Mouse (Mus musculus) thymus, adult 18-20 months (tissue): ENCODE measurements around the gene Ptprs.
"Not testable (repeated sequence)": the region's sequence is repeated elsewhere in the genome, so short reads cannot be mapped to it uniquely, and the experiment has no call there.

Source experiments
- DNase-seq, 2 experiments: peaks; one replicate each; pipeline ENCODE4 v3.0.0; 2022; ENCODE audit warnings: mixed read lengths in 2 of 2

The Ptprs gene

DNA sequence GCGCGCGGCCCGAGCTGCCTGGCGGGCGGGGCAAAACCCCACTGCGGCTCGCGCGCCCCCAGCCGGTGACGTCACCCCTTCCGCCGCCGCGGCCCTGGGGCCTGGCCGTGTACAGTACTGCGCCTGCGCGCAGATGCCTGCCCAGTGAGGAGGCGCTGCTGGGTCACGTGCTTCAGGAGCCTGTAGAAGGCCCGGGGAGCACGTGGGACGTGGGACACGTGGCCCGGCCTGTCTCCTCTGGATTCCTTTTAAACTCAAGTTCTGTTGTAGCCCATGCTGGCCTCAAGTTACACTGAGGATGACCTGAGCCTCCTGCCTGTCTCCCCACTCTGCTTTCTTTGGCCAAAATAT, at the start of gene Ptprs:
Ptprs (minus strand) TSS at position 82 of the 351 bp plus-strand sequence.
- peak; percentile 84 to 86 for DNase-seq

DNA sequence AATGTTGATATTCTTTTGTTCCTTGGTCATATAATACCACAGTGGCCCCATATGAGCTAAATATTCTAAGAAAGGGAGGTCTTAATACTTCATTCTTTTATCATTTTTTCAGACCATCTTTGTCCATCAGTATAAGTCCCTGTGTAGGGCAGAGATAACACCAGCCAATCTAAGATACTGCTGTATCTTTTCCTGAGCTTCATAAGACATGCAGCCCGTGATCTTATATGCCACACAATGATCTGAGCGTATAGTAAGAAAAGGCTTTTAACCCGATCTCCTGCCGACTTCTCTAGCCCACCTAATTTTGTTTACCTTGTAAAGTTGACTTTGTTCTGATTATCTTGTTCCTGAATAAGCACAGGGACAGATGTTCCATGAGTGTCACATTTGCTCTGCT, 48.7 kb upstream of the Ptprs start:
- no peak for DNase-seq

DNA sequence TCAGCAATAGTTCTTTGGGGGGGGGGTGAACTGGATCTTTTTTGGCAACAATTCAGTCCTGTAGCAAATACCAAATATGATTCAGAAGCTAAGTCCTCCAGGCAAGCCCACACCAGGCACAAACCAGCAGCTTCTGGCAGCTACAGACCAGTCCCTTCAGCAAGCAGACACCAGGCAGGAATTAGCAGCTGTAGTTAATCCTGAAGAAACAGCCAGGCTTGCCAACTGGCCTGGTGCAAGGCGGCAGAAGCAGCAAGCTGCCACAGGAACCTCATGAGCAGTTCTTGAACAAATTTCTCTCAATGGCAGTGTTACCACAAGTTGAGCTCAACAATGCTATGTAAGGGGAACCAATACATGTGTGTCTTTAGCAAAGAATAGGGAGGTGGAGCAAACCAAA, 46.5 kb upstream of the Ptprs start:
- DNase-seq, result no peak

DNA sequence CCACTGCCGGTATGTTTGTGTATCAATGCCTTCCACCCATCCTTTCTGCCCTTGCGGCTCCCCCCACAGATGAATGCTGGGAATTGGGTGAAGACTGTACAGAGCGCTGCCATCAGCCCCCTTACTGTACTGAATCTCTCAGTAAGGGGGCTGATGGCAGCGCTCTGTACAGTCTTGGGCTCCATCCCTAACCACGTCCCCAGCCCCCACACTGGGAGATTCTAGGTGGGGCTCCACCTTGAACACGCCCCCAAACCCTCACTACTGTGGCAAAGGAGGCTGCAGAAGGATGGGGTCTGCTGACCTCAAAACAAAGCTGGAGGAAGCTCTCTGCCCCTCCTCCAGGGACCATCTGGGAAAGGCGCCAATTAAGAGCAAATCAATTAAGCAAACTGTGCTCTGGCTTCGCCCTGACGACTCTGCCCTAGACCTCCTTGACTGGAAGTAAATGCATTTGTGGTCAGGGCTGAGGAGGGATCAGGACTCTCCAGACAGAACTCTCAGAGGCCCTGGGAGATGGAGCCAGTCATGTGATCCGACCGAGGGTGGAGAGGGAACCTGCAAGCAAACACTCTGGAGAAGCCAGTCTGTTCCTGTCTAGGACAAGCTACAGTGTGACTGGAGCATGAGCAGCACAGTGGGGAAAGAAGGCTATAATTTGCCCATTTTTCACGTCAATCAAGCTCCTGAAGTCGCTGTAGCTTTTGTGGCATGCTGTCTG, 39.6 kb upstream of the Ptprs start:
- DNase-seq, result no peak

GRCm38 (mm10) chr17:56514916-56515315, 38.6 kb upstream of the Ptprs start:
- no peak for DNase-seq

GRCm38 (mm10) chr17:56514330-56514729, 38.0 kb upstream of the Ptprs start:
- DNase-seq, result no peak

DNA sequence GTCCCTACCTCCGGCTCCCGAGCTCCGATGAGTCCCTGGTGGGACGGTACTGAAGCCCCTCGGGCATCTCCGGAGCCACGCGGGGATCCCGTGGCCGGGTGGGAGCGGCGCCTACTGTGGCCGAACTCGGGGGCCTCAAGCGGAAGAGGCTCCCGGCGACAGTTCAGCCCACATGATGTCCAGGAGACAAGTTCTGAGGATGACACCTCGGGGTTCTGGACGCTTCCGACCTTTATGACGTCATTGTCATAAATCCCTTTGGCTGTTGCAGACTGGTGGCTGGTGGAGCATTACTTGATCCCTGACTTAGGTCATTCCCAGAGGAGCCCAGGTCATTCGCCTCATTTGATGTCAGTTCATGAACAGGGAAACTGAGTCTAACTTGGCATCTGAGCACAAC, 36.0 kb upstream of the Ptprs start, which contains the start of gene Znrf4:
Znrf4 (minus strand) TSS at position 122 of the 400 bp plus-strand sequence.
- no peak for DNase-seq

GRCm38 (mm10) chr17:56511707-56512090, 35.4 kb upstream of the Ptprs start:
- no peak for DNase-seq

DNA sequence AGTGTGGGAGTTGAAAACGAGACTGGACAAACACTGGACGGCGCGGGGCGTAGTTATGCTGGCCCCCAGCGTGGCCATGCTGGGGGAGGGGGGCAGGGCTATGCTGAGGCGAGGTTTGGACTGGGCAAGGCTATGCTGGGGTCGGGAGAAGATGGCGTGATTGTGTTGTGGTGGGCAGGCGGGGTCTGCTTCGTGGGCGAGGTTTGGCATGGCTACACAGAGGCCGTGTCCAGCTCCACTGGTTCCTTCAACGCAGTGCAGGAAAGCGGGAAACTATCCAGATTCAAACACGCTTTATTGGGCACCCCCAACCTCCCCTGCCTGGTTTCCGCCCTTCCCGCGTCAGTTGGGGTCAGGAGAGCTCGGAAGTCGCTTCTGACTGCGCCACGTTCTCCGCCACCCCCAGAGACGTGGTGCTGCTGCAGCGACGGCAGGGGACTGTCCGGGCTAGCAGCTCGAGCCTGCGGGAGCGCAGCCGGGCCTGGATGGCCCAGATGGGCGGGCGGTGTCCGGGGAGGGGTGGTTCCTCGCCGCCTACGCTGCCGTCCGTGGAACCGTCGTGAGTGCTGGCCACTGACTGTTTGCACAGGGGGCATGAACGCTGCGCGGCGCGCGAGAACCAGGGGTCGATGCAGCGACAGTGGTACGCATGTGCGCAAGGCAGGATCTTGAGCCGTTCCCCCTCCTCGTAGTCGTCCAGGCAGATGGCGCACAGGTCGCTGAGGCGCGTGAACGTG, 34.9 kb upstream of the Ptprs start:
- DNase-seq, result no peak

DNA sequence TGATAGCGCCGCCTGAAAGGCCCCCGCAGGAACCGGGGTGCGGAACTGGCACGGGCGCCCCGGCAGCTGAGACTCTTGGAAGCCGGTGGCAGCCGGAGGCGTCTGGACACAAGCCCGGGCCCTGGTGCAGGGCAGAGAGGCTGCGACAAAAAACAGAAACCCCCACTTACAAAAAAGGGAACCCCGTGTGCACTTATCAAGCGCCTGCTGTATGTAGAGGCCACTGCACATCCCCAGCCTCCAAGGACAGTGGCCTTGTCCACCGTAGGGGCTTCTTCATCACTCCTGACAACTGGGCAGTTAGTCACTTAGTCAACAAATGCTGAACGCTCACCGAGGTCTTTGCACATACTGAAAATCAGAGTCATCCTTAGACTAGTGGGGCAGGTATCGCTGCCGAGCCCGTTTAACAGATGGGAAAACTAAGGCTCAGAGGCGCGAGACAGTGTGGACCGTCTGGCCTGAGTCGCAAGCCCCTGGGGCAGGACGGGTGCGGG, 34.2 kb upstream of the Ptprs start:
- no peak for DNase-seq

DNA sequence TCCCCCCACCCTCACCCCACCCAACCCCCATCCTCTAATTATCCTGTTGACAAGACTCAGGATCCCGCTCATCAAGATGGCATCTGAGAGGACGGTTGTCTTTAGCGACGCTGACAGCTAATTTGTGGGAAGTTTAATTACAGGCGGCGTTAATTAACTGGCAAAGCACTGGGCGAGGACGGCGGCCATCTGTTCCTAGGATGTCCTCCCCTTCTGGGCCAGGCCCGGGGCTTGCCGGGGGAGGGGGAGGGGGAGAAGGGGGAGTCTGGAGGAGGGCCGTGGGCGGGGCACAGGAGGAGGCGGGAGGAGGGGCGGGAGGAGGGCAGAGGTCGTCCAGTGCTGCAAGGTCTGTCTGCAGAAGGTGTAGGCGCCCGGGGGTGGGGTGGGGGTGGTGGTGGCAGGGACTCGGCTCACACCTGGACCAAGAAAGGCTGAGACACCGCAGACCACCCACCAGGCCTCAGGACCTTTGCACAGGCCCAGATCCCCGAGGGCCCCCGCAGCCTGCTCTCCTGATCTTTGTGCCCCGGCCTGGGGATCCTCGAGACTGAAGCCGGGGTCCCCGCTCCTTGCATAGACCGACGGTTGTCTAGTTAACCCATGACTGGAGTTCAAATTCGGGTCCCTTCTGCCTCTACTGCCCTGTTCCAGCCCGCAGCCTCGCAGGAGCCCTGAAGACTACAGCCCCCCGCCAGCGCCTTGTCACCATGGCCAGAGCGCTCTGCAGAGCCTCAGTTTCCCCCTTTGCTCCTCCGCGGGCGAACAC, 33.6 kb upstream of the Ptprs start:
- no peak for DNase-seq

GRCm38 (mm10) chr17:56509021-56509640, 32.8 kb upstream of the Ptprs start:
- no peak for DNase-seq

- peak; percentile 93 to 96 for DNase-seq
Observed at GRCm38 (mm10) chr17:56507161-56508068, 31.1 kb upstream of the Ptprs start.

DNA sequence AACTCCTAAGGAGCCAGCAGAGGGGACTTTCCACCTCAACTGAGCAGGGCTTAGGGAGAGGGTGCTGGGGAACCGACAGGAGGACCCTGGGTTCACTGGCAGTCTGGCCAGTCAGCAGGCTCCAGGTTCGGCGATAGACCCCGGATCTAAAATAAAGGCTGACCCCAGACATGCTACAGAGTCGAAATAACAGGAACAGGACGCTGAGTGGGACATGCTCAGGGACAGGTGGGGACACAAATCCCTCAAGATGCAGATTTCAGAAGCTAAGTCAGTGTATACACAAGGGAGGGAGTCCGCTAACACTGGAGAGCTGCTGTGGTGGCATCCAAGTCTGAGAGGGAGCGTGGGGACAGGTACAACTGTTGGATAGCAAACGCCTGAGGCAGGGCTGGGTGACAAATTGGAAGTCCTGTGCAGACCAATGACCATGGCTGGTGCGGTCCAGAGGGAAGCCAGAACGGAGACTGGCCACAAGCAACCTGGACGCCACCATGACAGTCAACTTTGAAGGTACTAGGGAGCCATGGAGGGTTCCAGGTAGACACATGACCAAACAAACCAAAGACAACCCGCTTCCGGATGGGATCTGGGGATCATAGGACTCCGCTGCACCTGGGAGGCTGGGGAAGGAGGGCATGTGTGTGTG, 30.3 kb upstream of the Ptprs start:
- no peak for DNase-seq

DNA sequence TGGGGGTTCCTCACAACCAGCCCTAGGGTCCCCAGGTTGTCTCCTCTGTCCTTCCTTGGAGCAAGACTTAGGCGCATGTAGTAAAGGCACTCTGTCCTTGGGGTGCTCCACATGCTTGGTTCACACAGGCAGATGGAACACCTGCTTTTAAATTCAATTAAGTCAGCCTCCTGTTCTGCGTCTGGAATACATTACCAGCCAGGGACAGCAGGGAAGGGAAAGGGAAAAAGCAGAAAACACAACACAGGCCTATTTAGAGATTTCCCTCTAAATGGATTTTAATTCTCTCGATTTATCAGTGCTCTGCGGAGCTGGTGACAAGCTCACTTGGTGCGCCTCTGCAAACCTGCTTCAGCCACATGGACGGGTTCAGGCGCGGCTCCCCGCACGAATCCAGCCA, 29.1 kb upstream of the Ptprs start:
- DNase-seq, result no peak

- DNase-seq, result no peak
Observed at GRCm38 (mm10) chr17:56502526-56502925, 26.2 kb upstream of the Ptprs start.

- not testable (repeated sequence) for DNase-seq
Observed at GRCm38 (mm10) chr17:56501635-56502400, 25.5 kb upstream of the Ptprs start.

- DNase-seq, result no peak
Observed at GRCm38 (mm10) chr17:56499229-56499628, 22.9 kb upstream of the Ptprs start.

GRCm38 (mm10) chr17:56494480-56494879, 18.2 kb upstream of the Ptprs start:
- DNase-seq, result no peak

GRCm38 (mm10) chr17:56493841-56494240, 17.6 kb upstream of the Ptprs start:
- DNase-seq, result no peak
